Mouse (Mus musculus) ES-Bruce4 (cell line): ENCODE measurements around the gene Olfr411.

Experiments used
- CTCF ChIP-seq: IDR thresholded peaks from one replicate; pipeline ENCODE4 v1.8.1; 2011; ENCODE audit warnings: low read depth, low read length
- EP300 ChIP-seq: IDR thresholded peaks from 2 replicates; pipeline ENCODE4 v1.6.1; 2011; ENCODE audit warnings: low read depth, low read length; ENCODE audit not compliant: insufficient read depth
- POLR2A ChIP-seq: IDR thresholded peaks from one replicate; pipeline ENCODE4 v1.8.1; 2011; ENCODE audit warnings: low read length; ENCODE audit not compliant: insufficient read depth

GRCm38 (mm10) chr11:74395583-74395982, 43.1 kb upstream of the Olfr411 start:
- no peak for TF ChIP-seq CTCF
- TF ChIP-seq EP300: no peak
- no peak for TF ChIP-seq POLR2A
